Mouse (Mus musculus) fibroblast of lung, adult 2 months (primary cell): ENCODE measurements around the gene Trpt1.

ENCODE experiments used
- DNase-seq: peaks from one replicate; pipeline ENCODE4 v3.0.0-alpha.2; 2011; ENCODE audit warnings: low read depth

Gene Trpt1

GRCm38 (mm10) chr19:6996006-6996405 lies at the start of gene Trpt1, which contains the start of gene Nudt22:
Gene Trpt1, plus strand, starts transcription at chr19:6996131.
Gene Nudt22, minus strand, starts transcription at chr19:6996117.
- DNase-seq: no peak

- DNase-seq: no peak
Observed at GRCm38 (mm10) chr19:6947742-6948141, 48.2 kb upstream of the Trpt1 start.

- DNase-seq: no peak
Observed at GRCm38 (mm10) chr19:6948186-6948585, 47.7 kb upstream of the Trpt1 start.

GRCm38 (mm10) chr19:6949532-6949931 lies 46.4 kb upstream of the Trpt1 start:
- no peak for DNase-seq

- no peak for DNase-seq
Observed at GRCm38 (mm10) chr19:6949951-6950350, 46.0 kb upstream of the Trpt1 start.

- no peak for DNase-seq
Observed at GRCm38 (mm10) chr19:6950613-6951153, 45.2 kb upstream of the Trpt1 start.

GRCm38 (mm10) chr19:6951381-6951968 lies 44.5 kb upstream of the Trpt1 start:
- peak; percentile 83 for DNase-seq

GRCm38 (mm10) chr19:6951994-6952711 lies 43.8 kb upstream of the Trpt1 start:
- DNase-seq: peak; percentile 78

GRCm38 (mm10) chr19:6952712-6953037 lies 43.3 kb upstream of the Trpt1 start:
- DNase-seq: no peak

GRCm38 (mm10) chr19:6954046-6954445 lies 41.9 kb upstream of the Trpt1 start:
- DNase-seq: no peak

GRCm38 (mm10) chr19:6955424-6955823 lies 40.5 kb upstream of the Trpt1 start:
- DNase-seq: no peak

- DNase-seq: no peak
Observed at GRCm38 (mm10) chr19:6956461-6956860, 39.5 kb upstream of the Trpt1 start.

GRCm38 (mm10) chr19:6968491-6969271 lies 27.2 kb upstream of the Trpt1 start:
- DNase-seq: no peak

- DNase-seq: no peak
Observed at GRCm38 (mm10) chr19:6969291-6969664, 26.7 kb upstream of the Trpt1 start.

GRCm38 (mm10) chr19:6969665-6970381 lies 26.1 kb upstream of the Trpt1 start:
- no peak for DNase-seq

- no peak for DNase-seq
Observed at GRCm38 (mm10) chr19:6970460-6971085, 25.4 kb upstream of the Trpt1 start.

GRCm38 (mm10) chr19:6971644-6972043 lies 24.3 kb upstream of the Trpt1 start:
- DNase-seq: no peak

- no peak for DNase-seq
Observed at GRCm38 (mm10) chr19:6972247-6972917, 23.5 kb upstream of the Trpt1 start.

- no peak for DNase-seq
Observed at GRCm38 (mm10) chr19:6973581-6974190, 22.2 kb upstream of the Trpt1 start.
